ENCODE assay signal across 27 mouse cellular contexts in genomic region chr16:48911184-48911583, GRCm38 (mm10). TPM values are rescaled to one million over a fixed set of nuclear protein-coding genes. Genes with fewer than 3 reads are reported as not detected.
DNase-seq lines count a peak whose midpoint lies in the region; ATAC-seq and TF ChIP-seq lines count a peak whose summit lies in the region.
"Had no signal": no experiment of that assay in that cellular context is flagged by ENCODE, and none has a peak within 500 bp of the region (broad histone marks: within the 10 kb centered on the region; RNA-seq: fewer than 3 reads in every experiment).

No protein-coding gene starts in this region.

- DNase-seq in liver, embryonic 11.5 days (ENCODE audit: low spot score) = no peak
- no peak for DNase-seq in liver, postnatal 0 days
- peak; percentile 27 for DNase-seq in MEL-GATA-1-ER (ENCODE audit: extremely low read depth, low read depth)
- no peak for DNase-seq in liver, embryonic 14.5 days (ENCODE audit: low read depth in 3 of 3, low spot score in 3 of 3)
- DNase-seq in left cerebral cortex, postnatal 14 days (ENCODE audit: low spot score in 2 of 2) = no peak
- DNase-seq in thymus, postnatal 25 days = no peak
- DNase-seq in urinary bladder, postnatal 36 days (ENCODE audit: low spot score in 2 of 2) = no peak
- DNase-seq: adrenal gland, adult 8-10 months; adrenal gland, postnatal 25 days; cerebellum, adult 11-12 months; cerebellum, adult 8-10 months; cerebellum, postnatal 10 days; cerebellum, postnatal 36 days; gastrocnemius, adult 2 months; gastrocnemius, postnatal 14 days; heart, adult 11 months had no signal

- intact Hi-C loops in left cerebral cortex, postnatal 14 days (cut with DNase I) = no loop called here

- H3K27me3 ChIP-seq in liver, embryonic 11.5 days (replicated peaks; ENCODE audit: control insufficient read depth, insufficient read depth, low read length) = no peaks in the 10 kb centered on the region
- no peaks in the 10 kb centered on the region for H3K27me3 ChIP-seq in liver, postnatal 0 days (ENCODE audit: insufficient read depth, low read length)
- H3K27me3 ChIP-seq in liver, embryonic 14.5 days (ENCODE audit: control insufficient read depth, insufficient read depth, low read length) = no peaks in the 10 kb centered on the region
- H3K27me3 ChIP-seq: forebrain, embryonic 13.5 days; hindbrain, embryonic 12.5 days; hindbrain, embryonic 15.5 days had no signal

- no peaks in the 10 kb centered on the region for H3K9me3 ChIP-seq in liver, embryonic 11.5 days (ENCODE audit: control insufficient read depth, low read length)
- H3K9me3 ChIP-seq in liver, postnatal 0 days (ENCODE audit: low read length) = no peaks in the 10 kb centered on the region
- no peaks in the 10 kb centered on the region for H3K9me3 ChIP-seq in liver, embryonic 14.5 days (ENCODE audit: control insufficient read depth, low read length)
- H3K9me3 ChIP-seq: forebrain, embryonic 10.5 days; forebrain, embryonic 13.5 days; hindbrain, embryonic 12.5 days; hindbrain, embryonic 15.5 days had no signal

- WGBS in liver, embryonic 11.5 days = 69% methylated on average over 1 of the region's 1 CpGs
- WGBS in liver, postnatal 0 days (ENCODE audit: insufficient replicate concordance) = 68% methylated on average over 1 of the region's 1 CpGs
- WGBS in liver, embryonic 14.5 days (ENCODE audit: insufficient replicate concordance) = 17% methylated on average over 1 of the region's 1 CpGs

- no peak overlapping the region for H3K9ac ChIP-seq in liver, embryonic 11.5 days (ENCODE audit: low read depth, low read length)
- no peak overlapping the region for H3K9ac ChIP-seq in liver, postnatal 0 days (replicated peaks)
- H3K9ac ChIP-seq in liver, embryonic 14.5 days (replicated peaks) = no peak overlapping the region
- H3K9ac ChIP-seq: forebrain, embryonic 13.5 days; hindbrain, embryonic 12.5 days; hindbrain, embryonic 15.5 days had no signal

- TF ChIP-seq CTCF in liver, postnatal 0 days (IDR thresholded peaks at IDR 0.05; ENCODE audit: low read depth) = no peak
- no peak for TF ChIP-seq CTCF in liver, embryonic 14.5 days (IDR thresholded peaks at IDR 0.05; ENCODE audit: low read depth)

- H3K4me2 ChIP-seq in liver, embryonic 11.5 days = no peak overlapping the region
- no peak overlapping the region for H3K4me2 ChIP-seq in liver, postnatal 0 days (ENCODE audit: low read depth, low read length)
- no peak overlapping the region for H3K4me2 ChIP-seq in liver, embryonic 14.5 days (ENCODE audit: low read depth)
- H3K4me2 ChIP-seq: forebrain, embryonic 13.5 days; heart, embryonic 11.5 days; hindbrain, embryonic 12.5 days; hindbrain, embryonic 15.5 days had no signal

- no peak overlapping the region for H3K27ac ChIP-seq in liver, embryonic 11.5 days (ENCODE audit: low read depth, low read length)
- H3K27ac ChIP-seq in liver, postnatal 0 days (ENCODE audit: low read depth) = no peak overlapping the region
- H3K27ac ChIP-seq in liver, embryonic 14.5 days = no peak overlapping the region
- H3K27ac ChIP-seq: forebrain, embryonic 10.5 days; forebrain, embryonic 13.5 days; gastrocnemius, adult 2 months; hindbrain, embryonic 12.5 days; hindbrain, embryonic 15.5 days had no signal

- no peaks in the 10 kb centered on the region for H3K36me3 ChIP-seq in liver, embryonic 11.5 days (ENCODE audit: control insufficient read depth, insufficient read depth, low read length)
- H3K36me3 ChIP-seq in liver, postnatal 0 days (replicated peaks; ENCODE audit: insufficient read depth, low read length) = no peaks in the 10 kb centered on the region
- no peaks in the 10 kb centered on the region for H3K36me3 ChIP-seq in liver, embryonic 14.5 days (replicated peaks; ENCODE audit: control insufficient read depth, insufficient read depth, low read depth)
- H3K36me3 ChIP-seq: forebrain, embryonic 10.5 days; hindbrain, embryonic 12.5 days; hindbrain, embryonic 15.5 days had no signal

- no peaks in the 10 kb centered on the region for H3K4me1 ChIP-seq in liver, embryonic 11.5 days (replicated peaks; ENCODE audit: control insufficient read depth, insufficient read depth, low read length)
- H3K4me1 ChIP-seq in liver, postnatal 0 days (ENCODE audit: insufficient read depth) = no peaks in the 10 kb centered on the region
- H3K4me1 ChIP-seq in liver, embryonic 14.5 days (replicated peaks; ENCODE audit: control insufficient read depth in 2 of 2, insufficient read depth in 2 of 2, low read length in 1 of 2) = no peaks in the 10 kb centered on the region
- H3K4me1 ChIP-seq: forebrain, embryonic 10.5 days; forebrain, embryonic 13.5 days; hindbrain, embryonic 12.5 days; hindbrain, embryonic 15.5 days had no signal

- no peak overlapping the region for H3K4me3 ChIP-seq in liver, embryonic 11.5 days (ENCODE audit: low read depth, low read length)
- no peak overlapping the region for H3K4me3 ChIP-seq in liver, postnatal 0 days (ENCODE audit: low read depth, low read length)
- H3K4me3 ChIP-seq in liver, embryonic 14.5 days (ENCODE audit: insufficient read depth in 1 of 2, low read depth in 2 of 2, low read length in 2 of 2) = no peak overlapping the region
- H3K4me3 ChIP-seq: forebrain, embryonic 10.5 days; forebrain, embryonic 13.5 days; gastrocnemius, adult 2 months; hindbrain, embryonic 12.5 days; hindbrain, embryonic 15.5 days had no signal

- no peak for TF ChIP-seq EP300 in liver, postnatal 0 days (IDR thresholded peaks at IDR 0.05; ENCODE audit: low read depth)
- TF ChIP-seq EP300 in liver, embryonic 14.5 days (IDR thresholded peaks at IDR 0.05; ENCODE audit: low read depth) = no peak; the same call in 1 of the 2 replicates

- peak; percentile 51; the same call in 1 of the 2 replicates for ATAC-seq in liver, embryonic 11.5 days (replicated peaks; ENCODE audit: low FRiP score)
- ATAC-seq in liver, postnatal 0 days = no peak
- peak; percentile 55; the same call in 1 of the 2 replicates for ATAC-seq in liver, embryonic 14.5 days (ENCODE audit: insufficient read depth)
- 0 out of 2 replicates have a peak, but pooled peaks have one; percentile 34 for ATAC-seq in megakaryocyte-erythroid progenitor cell, adult 5-6 weeks (replicated peaks; ENCODE audit: low FRiP score, low TSS enrichment, poor library complexity, severe bottlenecking)
- ATAC-seq: activated CD4-positive, CD25-positive, alpha-beta regulatory T cell, adult 4 months; forebrain, embryonic 13.5 days; forebrain, embryonic 16.5 days had no signal

RNA-seq across cellular contexts. Expression of gene Retnlg, which starts 38.8 kb away (rescaled TPM):
- polyA plus RNA-seq in liver, embryonic 11.5 days (2014; fragmentation: Nextera tagmentation; extraction: Ambion mirVana) = not detected in 2 replicates
- polyA plus RNA-seq in liver, postnatal 0 days (2015; fragmentation: Nextera tagmentation; extraction: Ambion mirVana) = 82.0 and 94.6 TPM in 2 replicates
- 2.2 and 3.1 TPM in 2 replicates for polyA plus RNA-seq in liver, embryonic 14.5 days (2012; rRNA removed)
- polyA plus RNA-seq in liver, embryonic 14.5 days (2014; fragmentation: Nextera tagmentation; extraction: Ambion mirVana) = 2.4 and 3.2 TPM in 2 replicates
- total RNA-seq in megakaryocyte-erythroid progenitor cell, adult 5-6 weeks (2014; fragmentation: Nextera tagmentation) = 8.7 TPM in 1 of 2 replicates, not detected in the other
- 2.9 TPM in 1 of 2 replicates, not detected in the other for total RNA-seq in megakaryocyte-erythroid progenitor cell, adult 5-6 weeks (2017)
- not detected for total RNA-seq in left cerebral cortex, postnatal 14 days (2021)
- total RNA-seq: adrenal gland, postnatal 25 days; ES-E14; gastrocnemius, postnatal 14 days had no signal
- polyA plus RNA-seq: activated CD4-positive, CD25-positive, alpha-beta regulatory T cell, adult 4 months; embryonic facial prominence, embryonic 11.5 days; forebrain, embryonic 10.5 days; forebrain, embryonic 13.5 days; forebrain, embryonic 16.5 days; heart, embryonic 11.5 days; heart, embryonic 14.5 days had no signal

Comparison
In these comparisons a context has a peak if more than half of its experiments do, and no peak if none do; other contexts are left out.
1. RNA of gene Retnlg, which starts 38.8 kb away (polyA plus RNA-seq): 82.0 to 94.6 TPM in liver, postnatal 0 days; 2.2 to 3.2 TPM in liver, embryonic 14.5 days and not detected in liver, embryonic 11.5 days; every median in the first group is over 10 times any median in the second.